Mouse (Mus musculus): ENCODE results near the gene Rpl23a. TPM values are rescaled to one million over a fixed set of nuclear protein-coding genes. Genes with fewer than 3 reads are reported as not detected.

The Rpl23a gene
- 588 and 767 TPM in 2 replicates for total RNA-seq (2023)

GRCm38 (mm10) chr11:78182961-78183844, at the start of gene Rpl23a:
Gene Rpl23a (minus strand): TSS chr11:78183584.

GRCm38 (mm10) chr11:78193113-78193512, 9.7 kb upstream of the Rpl23a start, which contains the start of gene Proca1:
Gene Proca1 (plus strand): TSS chr11:78193392.

GRCm38 (mm10) chr11:78188331-78189233, 5.2 kb upstream of the Rpl23a start, which contains the start of gene Rab34:
Gene Rab34 (plus strand): TSS chr11:78188430.

GRCm38 (mm10) chr11:78176402-78176862, 7.0 kb downstream of the Rpl23a start, which contains the start of the genes Nek8 and Tlcd1:
Gene Nek8 (minus strand): TSS chr11:78176675.
Gene Tlcd1 (plus strand): TSS chr11:78176711.

GRCm38 (mm10) chr11:78164924-78165760, 18.2 kb downstream of the Rpl23a start, which contains the start of gene Traf4:
Gene Traf4 (minus strand): TSS chr11:78165589.

Other genes starting within 250 kb of the Rpl23a start
- gene Phf12, start 200.8 kb downstream of the Rpl23a start, total RNA-seq (2023), result 85.8 and 87.4 TPM in 2 replicates
- 2.1 and 3.3 TPM in 2 replicates for gene Dhrs13, start 151.3 kb downstream of the Rpl23a start, total RNA-seq (2023)
- gene Flot2, start 145.7 kb downstream of the Rpl23a start, total RNA-seq (2023), result 144 and 162 TPM in 2 replicates
- gene Eral1, start 103.2 kb downstream of the Rpl23a start, total RNA-seq (2023), result 15.6 and 17.2 TPM in 2 replicates
- 48.2 and 54.2 TPM in 2 replicates for gene Fam222b, start 88.9 kb downstream of the Rpl23a start, total RNA-seq (2023)
- 2.9 and 3.7 TPM in 2 replicates for gene Traf4, start 18.0 kb downstream of the Rpl23a start, total RNA-seq (2023)
- 3.6 and 3.9 TPM in 2 replicates for gene Nek8, start 6.9 kb downstream of the Rpl23a start, total RNA-seq (2023)
- gene Tlcd1, start 6.9 kb downstream of the Rpl23a start, total RNA-seq (2023), result 6.2 and 12.3 TPM in 2 replicates
- gene Rab34, start 4.8 kb upstream of the Rpl23a start, total RNA-seq (2023), result 0.93 and 9.1 TPM in 2 replicates
- 0.66 and 2.1 TPM in 2 replicates for gene Proca1, start 9.8 kb upstream of the Rpl23a start, total RNA-seq (2023)
- gene Sdf2, start 62.2 kb upstream of the Rpl23a start, total RNA-seq (2023), result 41.3 and 43.1 TPM in 2 replicates
- gene Supt6, start 62.4 kb upstream of the Rpl23a start, total RNA-seq (2023), result 55.6 and 76.7 TPM in 2 replicates
- 45.5 and 59.1 TPM in 2 replicates for gene 2610507B11Rik, start 78.2 kb upstream of the Rpl23a start, total RNA-seq (2023)
- gene BC030499, start 107.3 kb upstream of the Rpl23a start, total RNA-seq (2023), result not detected in 2 replicates
- gene Spag5, start 117.9 kb upstream of the Rpl23a start, total RNA-seq (2023), result 61.2 and 103 TPM in 2 replicates
- 2.1 and 2.5 TPM in 2 replicates for gene Aldoc, start 139.4 kb upstream of the Rpl23a start, total RNA-seq (2023)
- gene Pigs, start 144.8 kb upstream of the Rpl23a start, total RNA-seq (2023), result 34.3 and 40.8 TPM in 2 replicates
- 115 and 123 TPM in 2 replicates for gene Unc119, start 159.9 kb upstream of the Rpl23a start, total RNA-seq (2023)
- not detected in 2 replicates for gene Foxn1, start 203.0 kb upstream of the Rpl23a start, total RNA-seq (2023)
- not detected in 2 replicates for gene Slc13a2, start 238.6 kb upstream of the Rpl23a start, total RNA-seq (2023)

Measured in neutrophil, adult 65 days (primary cell).